Mouse (Mus musculus): ENCODE measurements around the gene Hyal3. TPM values are rescaled to one million over a fixed set of nuclear protein-coding genes. Genes with fewer than 3 reads are reported as not detected.

Gene Hyal3
- total and polyA plus RNA-seq, 2 experiments from 2014 or later, result 1.8 to 4.3 TPM

DNA sequence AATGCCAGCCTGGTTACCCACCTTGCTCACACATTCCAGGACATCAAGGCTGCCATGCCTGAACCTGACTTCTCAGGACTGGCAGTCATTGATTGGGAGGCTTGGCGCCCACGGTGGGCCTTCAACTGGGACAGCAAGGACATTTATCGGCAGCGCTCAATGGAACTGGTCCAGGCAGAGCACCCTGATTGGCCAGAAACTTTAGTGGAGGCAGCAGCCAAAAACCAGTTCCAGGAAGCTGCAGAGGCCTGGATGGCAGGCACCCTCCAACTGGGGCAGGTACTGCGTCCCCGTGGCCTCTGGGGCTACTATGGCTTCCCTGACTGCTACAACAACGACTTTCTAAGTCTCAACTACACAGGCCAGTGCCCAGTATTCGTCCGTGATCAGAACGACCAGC lies 2.7 kb upstream of the Hyal3 start:
- Histone ChIP-seq H3K36me3 (ENCODE audit: insufficient read depth, low read length) (no peaks in the 10 kb centered on the region), H3K9me3 (ENCODE audit: low read length) (no peaks in the 10 kb centered on the region), H3K27ac (ENCODE audit: low read depth, low read length) (no peak overlapping the region), H3K27me3 (ENCODE audit: insufficient read depth, low read length) (no peaks in the 10 kb centered on the region), H3K4me3 (ENCODE audit: low read depth, low read length) (no peak overlapping the region), H3K4me1 (ENCODE audit: insufficient read depth, low read length) (0 out of 2 replicates have a peak, but pooled peaks cover 11% of the 10 kb centered on the region), H3K9ac (replicated peaks; ENCODE audit: low read length, poor library complexity, severe bottlenecking) (no peak overlapping the region), H3K4me2 (ENCODE audit: low read depth, low read length, poor library complexity, severe bottlenecking) (no peak overlapping the region)
- TF ChIP-seq CTCF (IDR thresholded peaks at IDR 0.05), result no peak
- no peak for ATAC-seq (ENCODE audit: low FRiP score)
- DNase-seq (ENCODE audit: low spot score), result no peak
- WGBS, result 92% methylated on average over 10 of the region's 10 CpGs

GRCm38 (mm10) chr9:107578587-107578986 lies 2.0 kb upstream of the Hyal3 start, which contains the start of gene Naa80:
TSS of gene Naa80 (plus strand) at chr9:107578887.
- H3K4me1 ChIP-seq (ENCODE audit: insufficient read depth, low read length), result 0 out of 2 replicates have a peak, but pooled peaks cover 11% of the 10 kb centered on the region
- no peaks in the 10 kb centered on the region for H3K27me3 ChIP-seq (ENCODE audit: insufficient read depth, low read length)
- ATAC-seq (ENCODE audit: low FRiP score), result no peak
- DNase-seq (ENCODE audit: low spot score), result no peak
- H3K4me3 ChIP-seq (ENCODE audit: low read depth, low read length), result no peak within 1 kb of the TSS
- no peak within 1 kb of the TSS for H3K27ac ChIP-seq (ENCODE audit: low read depth, low read length)
- 75% methylated on average over 3 of the region's 3 CpGs for WGBS
- H3K9me3 ChIP-seq (ENCODE audit: low read length), result no peaks in the 10 kb centered on the region
- peaks cover 6% of the 10 kb centered on the region for H3K36me3 ChIP-seq (ENCODE audit: insufficient read depth, low read length)
- no peak for TF ChIP-seq CTCF (IDR thresholded peaks at IDR 0.05)
- H3K4me2 ChIP-seq (ENCODE audit: low read depth, low read length, poor library complexity, severe bottlenecking), result no peak within 1 kb of the TSS
- H3K9ac ChIP-seq (replicated peaks; ENCODE audit: low read length, poor library complexity, severe bottlenecking), result no peak within 1 kb of the TSS

DNA sequence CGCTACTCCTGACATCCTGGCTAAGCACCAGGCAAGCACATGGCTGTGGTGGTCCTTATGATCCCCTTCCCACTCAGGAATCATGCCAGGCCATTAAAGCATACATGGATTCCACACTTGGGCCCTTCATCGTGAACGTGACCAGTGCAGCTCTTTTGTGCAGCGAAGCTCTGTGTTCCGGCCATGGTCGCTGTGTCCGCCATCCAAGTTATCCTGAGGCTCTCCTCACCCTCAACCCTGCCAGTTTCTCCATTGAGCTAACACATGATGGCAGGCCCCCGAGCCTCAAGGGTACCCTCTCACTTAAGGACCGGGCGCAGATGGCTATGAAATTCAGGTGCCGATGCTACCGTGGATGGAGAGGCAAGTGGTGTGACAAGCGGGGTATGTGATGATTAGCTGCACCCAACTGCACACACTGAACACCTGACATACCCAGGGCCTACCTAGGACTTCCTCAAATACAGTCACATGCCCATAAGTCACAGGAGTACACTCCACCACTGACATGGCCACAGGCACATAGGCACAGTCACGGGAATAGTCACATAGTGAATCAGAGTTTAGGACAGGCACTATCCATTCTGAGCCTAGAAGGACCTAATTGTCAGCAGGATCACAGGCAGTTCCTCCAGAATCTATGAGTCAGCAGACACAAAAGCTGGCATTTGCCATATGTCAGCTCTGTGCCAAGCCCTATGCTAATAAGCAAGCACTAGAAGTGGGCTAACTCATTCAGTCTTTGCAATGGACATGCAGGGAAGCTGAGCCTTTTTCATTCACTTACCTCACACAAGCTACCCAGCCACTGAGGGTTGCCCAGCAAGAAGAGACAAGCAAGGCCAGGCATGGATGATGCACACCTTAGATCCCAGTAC lies 1.4 kb upstream of the Hyal3 start:
- Histone ChIP-seq H3K9me3 (ENCODE audit: low read length) (no peaks in the 10 kb centered on the region), H3K27me3 (ENCODE audit: insufficient read depth, low read length) (no peaks in the 10 kb centered on the region), H3K4me1 (ENCODE audit: insufficient read depth, low read length) (0 out of 2 replicates have a peak, but pooled peaks cover 11% of the 10 kb centered on the region), H3K9ac (replicated peaks; ENCODE audit: low read length, poor library complexity, severe bottlenecking) (no peak overlapping the region), H3K4me2 (ENCODE audit: low read depth, low read length, poor library complexity, severe bottlenecking) (no peak overlapping the region), H3K4me3 (ENCODE audit: low read depth, low read length) (no peak overlapping the region), H3K36me3 (ENCODE audit: insufficient read depth, low read length) (peaks cover 6% of the 10 kb centered on the region), H3K27ac (ENCODE audit: low read depth, low read length) (no peak overlapping the region)
- DNase-seq (ENCODE audit: low spot score) (no peak), ATAC-seq (ENCODE audit: low FRiP score) (no peak)
- no peak for TF ChIP-seq CTCF (IDR thresholded peaks at IDR 0.05)
- WGBS, result 96% methylated on average over 14 of the region's 14 CpGs

DNA sequence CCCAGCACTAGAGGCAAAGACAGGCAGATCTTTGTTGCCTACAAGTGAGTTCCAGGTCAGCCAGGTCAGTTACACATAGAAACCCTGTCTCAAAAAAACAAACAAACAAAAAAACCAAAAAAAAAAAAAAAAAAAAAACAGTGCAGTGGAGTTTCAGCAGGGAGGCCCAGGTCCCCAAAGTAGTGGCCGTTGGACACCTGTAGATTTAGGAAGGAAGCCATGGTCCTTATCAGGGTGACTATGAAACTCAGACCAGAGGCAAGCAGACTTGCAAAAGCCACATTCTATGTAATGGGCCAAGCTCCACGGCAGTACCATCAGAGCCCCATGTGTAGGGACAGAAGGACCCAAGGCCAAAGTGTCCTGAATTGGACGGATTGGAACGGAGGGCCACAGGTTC lies 966 bp downstream of the Hyal3 start:
- Histone ChIP-seq H3K27ac (ENCODE audit: low read depth, low read length) (no peak overlapping the region), H3K9me3 (ENCODE audit: low read length) (no peaks in the 10 kb centered on the region), H3K9ac (replicated peaks; ENCODE audit: low read length, poor library complexity, severe bottlenecking) (peak overlapping the region; percentile 79)

GRCm38 (mm10) chr9:107582509-107583062 lies 2.0 kb downstream of the Hyal3 start:
- ATAC-seq (ENCODE audit: low FRiP score), result no peak
- Histone ChIP-seq H3K4me1 (ENCODE audit: insufficient read depth, low read length) (0 out of 2 replicates have a peak, but pooled peaks cover 11% of the 10 kb centered on the region), H3K4me2 (ENCODE audit: low read depth, low read length, poor library complexity, severe bottlenecking) (no peak overlapping the region), H3K27me3 (ENCODE audit: insufficient read depth, low read length) (no peaks in the 10 kb centered on the region), H3K9ac (replicated peaks; ENCODE audit: low read length, poor library complexity, severe bottlenecking) (no peak overlapping the region), H3K4me3 (ENCODE audit: low read depth, low read length) (no peak overlapping the region), H3K9me3 (ENCODE audit: low read length) (no peaks in the 10 kb centered on the region), H3K27ac (ENCODE audit: low read depth, low read length) (no peak overlapping the region), H3K36me3 (ENCODE audit: insufficient read depth, low read length) (peaks cover 6% of the 10 kb centered on the region)
- 87% methylated on average over 7 of the region's 7 CpGs for WGBS
- no peak for DNase-seq (ENCODE audit: low spot score)
- TF ChIP-seq CTCF (IDR thresholded peaks at IDR 0.05), result no peak

More for the DNA sequence above, 966 bp downstream of the Hyal3 start:
- 77% methylated on average over 4 of the region's 4 CpGs for WGBS
- DNase-seq (ENCODE audit: low spot score), result no peak
- peak overlapping the region; percentile 60 for H3K4me3 ChIP-seq (ENCODE audit: low read depth, low read length)
- peak overlapping the region; percentile 88 for H3K4me2 ChIP-seq (ENCODE audit: low read depth, low read length, poor library complexity, severe bottlenecking)
- 0 out of 2 replicates have a peak, but pooled peaks cover 11% of the 10 kb centered on the region for H3K4me1 ChIP-seq (ENCODE audit: insufficient read depth, low read length)
- no peak for TF ChIP-seq CTCF (IDR thresholded peaks at IDR 0.05)
- ATAC-seq (ENCODE audit: low FRiP score), result no peak
- peaks cover 6% of the 10 kb centered on the region for H3K36me3 ChIP-seq (ENCODE audit: insufficient read depth, low read length)
- H3K27me3 ChIP-seq (ENCODE audit: insufficient read depth, low read length), result no peaks in the 10 kb centered on the region

GRCm38 (mm10) chr9:107583174-107583573 lies 2.6 kb downstream of the Hyal3 start:
- ATAC-seq (ENCODE audit: low FRiP score) (no peak), DNase-seq (ENCODE audit: low spot score) (no peak)
- no peak for TF ChIP-seq CTCF (IDR thresholded peaks at IDR 0.05)
- H3K4me2 ChIP-seq (ENCODE audit: low read depth, low read length, poor library complexity, severe bottlenecking), result no peak overlapping the region
- H3K4me3 ChIP-seq (ENCODE audit: low read depth, low read length), result no peak overlapping the region
- 96% methylated on average over 14 of the region's 14 CpGs for WGBS
- H3K27me3 ChIP-seq (ENCODE audit: insufficient read depth, low read length), result no peaks in the 10 kb centered on the region
- H3K9ac ChIP-seq (replicated peaks; ENCODE audit: low read length, poor library complexity, severe bottlenecking), result no peak overlapping the region
- H3K27ac ChIP-seq (ENCODE audit: low read depth, low read length), result no peak overlapping the region
- H3K4me1 ChIP-seq (ENCODE audit: insufficient read depth, low read length), result peaks cover 14% of the 10 kb centered on the region; the same call in 1 of the 2 replicates
- no peaks in the 10 kb centered on the region for H3K9me3 ChIP-seq (ENCODE audit: low read length)
- peaks cover 6% of the 10 kb centered on the region for H3K36me3 ChIP-seq (ENCODE audit: insufficient read depth, low read length)

Measured in midbrain, postnatal 0 days (tissue).